Mouse (Mus musculus): ENCODE data around the gene Sh3rf1.

DNA sequence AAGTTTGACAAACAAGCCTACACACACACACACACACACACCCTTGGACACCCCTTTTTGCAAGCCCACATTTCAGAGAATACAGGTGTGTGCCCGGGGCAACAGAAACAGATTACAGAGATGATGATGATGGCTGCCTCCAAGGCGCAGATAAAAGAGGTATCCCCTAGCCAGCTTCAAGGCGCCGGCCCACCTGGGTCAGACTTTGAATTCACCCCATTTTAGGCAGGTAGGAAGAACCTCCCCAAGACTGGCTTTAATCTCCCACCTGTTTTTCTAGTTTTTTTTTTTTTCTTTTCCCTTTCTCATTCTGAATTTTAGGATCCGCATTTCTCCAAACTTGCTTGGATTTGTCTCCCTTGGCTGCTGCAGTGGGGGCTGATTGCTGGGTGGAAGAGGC lies 389 bp upstream of the Sh3rf1 start:
- TF ChIP-seq CTCF (IDR thresholded peaks at IDR 0.05; ENCODE audit: insufficient read depth, low read length) (no peak), POLR2A (IDR thresholded peaks at IDR 0.05; ENCODE audit: borderline replicate concordance, extremely low read depth, low read depth, low read length) (no peak)

Measured in lung, adult 2 months (tissue).